Mouse (Mus musculus): ENCODE measurements at regions not wholly inside any gene's neighbourhood (a gene's known extent, or its start where the extent isn't known, plus 50 kb on each side); places are given as distances from the start of the nearest gene placed in this dataset.

- TF ChIP-seq CTCF (conservative IDR thresholded peaks at IDR 0.05; ENCODE audit: low read length) (no peak), POU5F1 (IDR thresholded peaks at IDR 0.05; ENCODE audit: borderline replicate concordance, low read length) (no peak), NANOG (IDR thresholded peaks at IDR 0.05; ENCODE audit: borderline replicate concordance, low read length) (no peak)
Measured at GRCm38 (mm10) chr19:15830385-15830784, 116.8 kb downstream of the Psat1 start.
